Mouse (Mus musculus) 416B (cell line): Measurements from ENCODE around the gene Ak1.
A peak's percentile ranks its signal among the peaks of the same experiment; 100 is the strongest.

Source experiments
- DNase-seq: peaks from one replicate; pipeline ENCODE4 v3.0.0; 2011; ENCODE audit warnings: low read depth

Gene Ak1

GRCm38 (mm10) chr2:32628044-32628550 lies 6.5 kb downstream of the Ak1 start:
- peak; percentile 35 for DNase-seq

- peak; percentile 20 for DNase-seq
These were observed 7.2 kb downstream of the Ak1 start for GRCm38 (mm10) chr2:32628729-32629128.

- DNase-seq: peak; percentile 90
These were observed 7.9 kb downstream of the Ak1 start for GRCm38 (mm10) chr2:32629276-32629976.

- DNase-seq: no peak
These were observed 8.5 kb downstream of the Ak1 start for GRCm38 (mm10) chr2:32630036-32630435.

- DNase-seq: no peak
These were observed 9.5 kb downstream of the Ak1 start for GRCm38 (mm10) chr2:32631046-32631445.

GRCm38 (mm10) chr2:32631737-32632394 lies 10.3 kb downstream of the Ak1 start:
- peak; percentile 88 for DNase-seq

- DNase-seq: no peak
These were observed 12.1 kb downstream of the Ak1 start for GRCm38 (mm10) chr2:32633660-32634059.

- DNase-seq: no peak
These were observed 12.9 kb downstream of the Ak1 start for GRCm38 (mm10) chr2:32634277-32635105.

GRCm38 (mm10) chr2:32636617-32637016 lies 15.1 kb downstream of the Ak1 start:
- DNase-seq: no peak

- peak; percentile 92 for DNase-seq
These were observed 16.3 kb downstream of the Ak1 start for GRCm38 (mm10) chr2:32637778-32638281.

GRCm38 (mm10) chr2:32639632-32640031 lies 18.1 kb downstream of the Ak1 start:
- peak; percentile 59 for DNase-seq

- DNase-seq: peak; percentile 78
These were observed 19.0 kb downstream of the Ak1 start for GRCm38 (mm10) chr2:32640550-32641051.

- DNase-seq: no peak
These were observed 20.3 kb downstream of the Ak1 start for GRCm38 (mm10) chr2:32641810-32642209.

GRCm38 (mm10) chr2:32642813-32643212 lies 21.3 kb downstream of the Ak1 start:
- DNase-seq: no peak

GRCm38 (mm10) chr2:32644083-32644482 lies 22.5 kb downstream of the Ak1 start:
- no peak for DNase-seq

GRCm38 (mm10) chr2:32644799-32645475 lies 23.4 kb downstream of the Ak1 start:
- DNase-seq: no peak

- DNase-seq: no peak
These were observed 24.1 kb downstream of the Ak1 start for GRCm38 (mm10) chr2:32645647-32646046.

- peak; percentile 45 for DNase-seq
These were observed 25.0 kb downstream of the Ak1 start, which contains the start of gene Eng for GRCm38 (mm10) chr2:32646379-32647056. Eng (plus strand) TSS chr2:32646595.

GRCm38 (mm10) chr2:32647366-32647765 lies 25.8 kb downstream of the Ak1 start:
- DNase-seq: no peak

- no peak for DNase-seq
These were observed 32.2 kb downstream of the Ak1 start for GRCm38 (mm10) chr2:32653764-32654163.
